Mouse (Mus musculus): ENCODE measurements around the gene Arap1.

Gene Arap1

DNA sequence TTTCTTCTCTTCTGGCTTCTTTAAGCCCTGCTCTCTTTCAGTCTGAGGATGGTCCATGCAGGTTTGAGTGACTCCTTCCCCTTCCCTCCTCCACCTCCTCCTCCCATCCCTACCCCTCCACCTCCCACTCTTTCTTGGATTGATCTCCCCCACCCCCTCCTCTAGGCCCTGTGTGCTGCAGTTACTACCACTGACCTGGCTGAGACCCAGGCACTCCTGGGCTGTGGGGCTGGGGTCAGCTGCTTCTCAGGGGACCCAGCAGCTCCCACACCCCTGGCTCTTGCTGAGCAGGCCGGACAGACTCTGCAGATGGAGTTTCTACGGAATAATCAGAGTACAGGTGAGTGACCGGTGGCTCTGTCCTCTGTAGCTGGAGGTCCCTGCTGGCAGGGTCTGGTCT lies 46.7 kb downstream of the Arap1 start:
- no peak for DNase-seq (ENCODE audit: low spot score)

DNA sequence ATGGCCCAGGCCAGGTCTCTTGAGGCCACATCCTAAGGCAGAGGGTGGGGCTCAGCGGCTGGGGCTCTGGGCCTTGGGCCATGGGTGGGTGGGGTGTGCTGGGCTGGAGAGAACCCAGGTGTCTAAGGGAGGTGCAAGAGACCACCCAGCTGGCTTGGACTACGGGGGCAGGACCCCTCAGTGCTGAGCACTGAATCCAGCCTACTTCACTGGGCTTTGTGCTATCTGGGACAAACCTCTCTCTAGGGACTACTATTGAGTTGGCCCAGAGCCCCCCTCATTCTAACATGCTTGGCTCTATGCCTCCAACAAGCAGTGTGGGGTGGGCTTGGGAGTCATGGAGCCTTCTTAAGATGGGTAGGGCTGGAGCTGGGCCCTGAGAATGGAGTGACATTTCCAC lies 47.6 kb downstream of the Arap1 start:
- DNase-seq (ENCODE audit: low spot score), result no peak

DNA sequence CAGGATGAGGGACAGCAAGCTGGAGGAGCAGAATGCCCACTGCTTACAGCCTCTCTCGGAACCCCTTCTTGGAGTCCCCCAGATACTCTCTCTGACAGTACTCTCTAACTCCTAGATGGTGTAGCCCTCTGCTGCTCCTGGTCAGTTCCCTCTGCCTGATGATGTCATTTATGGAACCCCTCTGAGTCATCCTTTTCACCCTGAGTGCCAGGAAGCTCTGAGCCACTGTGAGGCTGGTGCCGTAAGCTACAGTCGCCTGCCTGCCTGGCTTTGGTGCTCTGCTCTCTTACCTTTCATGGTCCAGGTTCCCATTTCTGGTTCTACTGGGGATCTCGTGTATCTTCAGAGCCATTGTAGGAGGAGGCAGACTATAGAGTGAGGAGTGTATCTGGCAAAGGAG lies 49.3 kb downstream of the Arap1 start:
- DNase-seq (ENCODE audit: low spot score), result no peak

DNA sequence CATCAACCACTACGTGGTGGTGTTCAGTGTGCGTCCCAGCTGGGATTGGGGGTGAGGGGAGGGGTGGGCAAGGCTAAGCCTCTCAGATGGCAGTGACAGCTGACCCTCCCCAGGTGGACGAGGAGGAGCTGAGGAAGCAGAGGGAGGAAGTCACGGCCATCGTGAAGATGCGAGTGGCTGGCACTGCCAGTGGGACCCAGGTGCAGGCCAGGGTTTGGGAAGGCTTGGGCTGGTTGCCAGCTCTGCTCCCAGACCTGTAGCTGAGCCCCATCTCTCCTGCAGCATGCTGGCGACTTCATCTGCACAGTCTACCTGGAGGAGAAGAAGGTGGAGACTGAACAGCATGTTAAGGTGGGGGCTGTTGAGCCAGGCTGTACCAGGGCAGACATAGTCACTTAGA lies 53.6 kb downstream of the Arap1 start:
- no peak for DNase-seq (ENCODE audit: low spot score)

DNA sequence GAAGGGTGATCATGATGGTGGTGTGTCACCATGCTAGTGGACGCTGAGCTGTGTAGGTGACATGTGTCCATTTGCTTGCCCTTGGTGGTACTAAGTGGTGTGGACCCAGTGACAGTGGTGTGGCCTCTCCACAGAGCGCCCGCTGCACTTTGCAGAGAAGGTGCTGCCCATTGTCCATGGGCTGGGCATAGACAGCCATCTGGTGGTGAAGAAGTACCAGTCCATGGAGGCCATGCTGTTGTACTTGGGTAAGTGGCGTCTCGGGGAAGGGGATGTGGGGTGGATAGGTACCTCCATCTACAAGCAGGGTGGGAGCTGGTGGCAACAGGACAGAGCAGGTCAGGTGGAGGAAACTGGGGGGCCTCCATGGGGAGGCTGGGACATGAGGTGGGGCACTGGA lies 56.0 kb downstream of the Arap1 start:
- DNase-seq (ENCODE audit: low spot score), result no peak

DNA sequence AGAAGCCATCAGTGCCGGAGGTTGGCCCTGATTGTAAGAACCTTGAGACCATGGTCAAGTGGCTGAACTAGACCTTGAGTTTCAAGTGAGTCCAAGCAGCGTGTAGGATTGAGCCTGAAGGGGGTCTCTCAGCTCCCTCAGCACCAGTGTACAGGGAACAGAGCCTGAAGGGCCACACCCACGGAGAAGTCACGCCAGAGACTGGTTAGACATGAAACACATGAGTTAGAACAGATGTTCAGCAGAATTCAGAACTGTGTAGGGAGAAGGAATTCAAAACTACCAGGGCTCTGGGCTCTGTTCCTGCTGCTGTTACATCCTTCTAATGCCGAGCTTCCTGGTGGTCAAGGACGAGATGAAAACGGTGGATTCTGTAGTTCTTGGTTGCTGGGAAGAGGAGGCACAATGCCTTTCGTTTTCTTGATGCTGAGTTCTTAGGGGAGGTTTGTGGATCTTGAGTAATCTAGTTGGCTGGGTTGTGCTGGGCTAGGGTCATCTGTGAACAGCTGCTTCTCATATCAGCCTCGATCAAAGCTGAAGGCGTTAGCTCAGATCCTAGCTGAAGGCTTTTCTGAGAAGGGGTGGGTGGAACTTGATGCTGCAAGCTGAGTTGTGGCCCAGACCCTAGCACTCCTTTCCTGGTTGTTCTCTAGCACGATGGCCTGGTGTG lies 62.5 kb downstream of the Arap1 start, which contains the start of gene Gm45837:
Gene Gm45837, plus strand, starts transcription at position 620 of the 670 bp plus-strand sequence.
- DNase-seq (ENCODE audit: low spot score), result no peak

DNA sequence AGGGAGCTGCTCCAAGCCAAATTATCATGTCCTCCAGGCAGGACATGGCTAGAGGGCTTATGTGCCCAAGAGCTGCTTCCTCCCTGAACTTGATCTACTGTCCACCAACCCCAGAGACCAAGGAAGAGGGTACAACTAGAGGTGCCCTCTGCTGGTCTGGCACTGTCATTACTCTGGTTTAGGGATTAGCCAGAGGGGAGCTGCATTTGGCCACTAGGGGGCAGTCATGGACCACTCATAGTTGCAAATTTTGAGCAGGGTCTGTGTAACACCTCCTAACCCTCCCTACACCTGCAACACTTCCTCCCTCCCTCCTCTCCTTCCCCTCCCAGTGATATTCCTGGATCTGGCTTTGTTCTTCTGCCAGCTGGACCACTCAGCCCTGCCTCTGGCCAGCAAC lies 64.9 kb downstream of the Arap1 start:
- DNase-seq (ENCODE audit: low spot score), result peak; percentile 96

DNA sequence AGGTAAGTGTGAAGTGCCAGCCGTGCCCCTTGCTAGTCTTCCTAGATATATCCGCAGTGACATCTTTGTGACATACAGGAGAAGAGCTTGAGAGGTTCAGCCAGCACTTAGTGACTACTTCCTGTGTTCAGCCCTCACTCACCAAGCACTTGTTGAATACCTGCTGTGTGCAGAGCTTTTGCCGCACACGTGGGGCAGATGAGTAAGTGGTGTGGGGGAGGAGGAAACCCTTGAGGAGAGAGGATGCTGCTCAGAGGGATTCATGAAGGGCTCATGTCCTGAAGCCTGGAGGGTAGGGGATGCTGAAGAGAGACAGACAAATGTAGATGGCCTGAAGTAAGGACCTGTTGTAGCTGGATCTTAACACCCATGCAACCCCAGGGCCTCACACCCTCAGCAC lies 66.3 kb downstream of the Arap1 start:
- no peak for DNase-seq (ENCODE audit: low spot score)

DNA sequence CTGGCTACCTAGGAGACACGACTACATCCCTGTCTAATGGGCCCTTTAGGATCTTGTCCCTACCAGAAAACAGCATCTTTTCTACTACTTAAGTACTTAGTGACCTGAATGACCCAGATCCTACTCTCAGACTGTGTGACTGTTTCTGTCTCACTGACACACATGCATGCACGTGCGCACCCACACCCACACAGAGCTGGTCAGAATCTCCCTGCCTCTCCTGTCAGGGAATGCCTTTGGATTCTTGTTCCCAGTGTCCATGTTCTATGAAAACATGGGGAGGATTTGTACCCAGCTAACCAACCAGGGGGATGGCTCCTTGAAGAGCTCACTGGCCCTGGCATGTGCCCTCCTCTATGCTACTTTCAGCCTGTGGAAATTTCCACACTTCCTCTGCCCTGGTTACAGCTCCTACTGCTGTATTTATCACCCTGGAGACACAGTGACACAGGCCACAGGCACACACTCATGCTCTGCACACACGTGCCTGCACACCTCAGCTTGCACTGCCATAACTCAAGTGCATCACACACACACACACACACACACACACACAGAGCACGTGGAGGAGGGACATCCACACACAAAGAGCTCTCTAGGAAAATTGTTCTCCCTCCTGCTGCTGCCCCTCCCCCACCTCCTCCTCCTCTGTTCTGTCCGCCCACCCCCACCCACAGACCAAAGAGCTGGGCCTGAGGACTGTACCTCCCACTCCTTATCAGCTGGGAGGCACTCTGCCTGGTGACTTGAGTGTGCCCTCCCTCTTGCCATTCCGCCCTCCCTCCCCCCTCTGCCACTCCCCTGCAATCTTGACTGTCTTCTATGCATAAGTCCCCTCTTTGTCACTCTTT lies 67.0 kb downstream of the Arap1 start:
- peak; percentile 42 for DNase-seq (ENCODE audit: low spot score)

DNA sequence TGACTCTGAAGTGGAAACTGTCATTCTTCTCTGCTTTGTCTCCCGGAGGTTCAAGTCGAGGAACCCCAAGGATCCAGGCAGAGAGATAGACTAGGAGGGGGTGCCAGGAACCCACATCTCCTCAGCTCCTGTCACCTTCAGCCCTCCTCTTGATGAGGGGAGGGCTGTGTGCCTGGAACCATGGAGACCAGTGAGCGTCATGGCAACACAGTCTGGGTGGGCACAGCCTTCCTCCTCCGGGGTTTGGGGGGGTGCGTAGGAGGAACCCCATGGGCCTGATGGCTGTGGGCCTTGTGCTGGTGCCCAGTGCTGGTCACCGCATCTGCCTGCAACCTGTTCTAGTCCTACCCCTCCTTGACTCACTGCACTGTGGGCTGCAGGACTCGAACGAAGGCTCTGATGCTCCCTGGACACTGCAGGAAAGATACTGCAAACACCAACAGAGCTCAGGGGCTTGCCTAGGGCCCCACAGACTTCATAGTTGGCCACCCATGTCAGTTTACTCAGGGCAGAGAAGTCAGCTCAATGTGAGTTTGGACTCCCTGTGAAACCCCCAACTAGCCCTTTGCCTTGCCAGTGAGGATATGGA lies 67.7 kb downstream of the Arap1 start:
- DNase-seq (ENCODE audit: low spot score), result no peak

DNA sequence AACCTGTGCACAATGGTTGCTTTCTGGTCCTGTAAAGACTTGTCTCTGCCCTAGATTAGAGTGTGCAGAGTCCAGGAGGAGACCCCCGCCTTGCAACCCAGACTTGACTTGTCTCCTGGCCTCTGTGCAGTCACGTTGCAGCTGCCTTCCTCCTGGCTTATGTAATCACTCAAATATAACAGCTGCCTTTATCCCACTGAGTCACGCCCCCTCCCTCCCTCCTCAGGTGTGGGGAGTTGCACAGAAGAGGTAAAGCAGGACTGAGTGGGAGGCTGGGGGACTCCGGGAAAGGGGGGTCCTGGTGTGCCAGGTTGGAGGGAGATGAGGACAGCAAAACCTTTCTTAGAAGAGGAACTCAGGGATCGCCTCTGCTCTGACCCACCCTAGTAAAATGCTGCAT lies 68.5 kb downstream of the Arap1 start:
- DNase-seq (ENCODE audit: low spot score), result no peak

DNA sequence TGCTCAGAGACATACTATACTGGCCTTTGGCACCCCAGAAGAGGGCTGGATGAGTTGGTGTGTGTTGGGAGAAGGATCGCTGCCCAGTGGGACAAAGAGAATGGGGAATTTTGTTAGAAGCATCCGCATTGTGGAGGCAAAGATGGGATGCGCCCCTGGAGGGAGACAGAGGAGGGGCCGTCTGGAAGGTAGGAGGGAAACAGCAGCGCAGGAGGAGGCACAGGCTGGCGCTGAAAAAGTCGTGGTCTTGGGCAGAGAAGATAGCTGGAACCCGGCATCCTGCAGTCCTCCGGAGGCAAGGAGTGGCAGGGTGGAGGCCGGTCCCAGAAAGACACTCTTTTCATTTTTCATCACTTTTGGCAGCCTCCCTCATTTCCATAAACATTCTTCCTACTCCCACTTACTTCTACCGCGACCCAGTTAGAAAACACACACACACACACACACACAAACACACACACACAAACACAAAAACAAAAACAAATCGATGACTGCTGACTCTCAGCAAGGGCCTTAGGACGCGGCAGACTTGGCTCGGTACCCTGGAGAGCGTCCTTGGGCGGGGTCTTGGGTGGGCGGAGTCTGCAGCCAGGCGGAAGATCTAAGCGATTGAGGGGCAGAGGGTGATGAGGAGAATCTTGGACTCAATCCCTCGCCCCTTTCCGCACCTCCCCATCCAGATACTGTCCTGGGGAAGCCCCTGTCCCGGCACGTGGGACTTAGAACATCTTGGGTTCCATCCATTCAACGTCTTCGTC lies 71.3 kb downstream of the Arap1 start:
- DNase-seq (ENCODE audit: low spot score), result peak; percentile 62

DNA sequence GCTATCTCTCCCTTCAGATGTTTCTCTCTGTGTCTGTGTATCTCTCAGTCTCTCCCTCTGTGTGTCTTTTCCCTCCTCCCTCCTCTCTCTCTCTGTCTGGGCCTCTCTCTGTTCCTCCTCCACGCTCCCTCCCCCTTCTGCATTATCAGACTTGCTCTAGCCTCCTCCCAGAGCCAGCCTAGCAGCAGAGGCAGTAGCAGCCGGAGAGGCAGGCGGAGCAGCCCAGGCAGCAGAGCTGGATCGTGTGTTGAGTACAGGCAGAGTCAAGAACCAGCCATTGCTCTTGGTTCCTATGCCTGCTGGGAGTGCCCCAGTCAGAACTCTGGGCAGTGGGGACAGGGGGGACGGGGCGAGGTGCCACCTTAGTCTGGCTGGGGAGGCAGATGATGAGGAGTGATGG lies 73.7 kb downstream of the Arap1 start, which contains the start of gene Pde2a:
Gene Pde2a, plus strand, starts transcription at position 163 of the 400 bp plus-strand sequence.
- DNase-seq (ENCODE audit: low spot score), result no peak

DNA sequence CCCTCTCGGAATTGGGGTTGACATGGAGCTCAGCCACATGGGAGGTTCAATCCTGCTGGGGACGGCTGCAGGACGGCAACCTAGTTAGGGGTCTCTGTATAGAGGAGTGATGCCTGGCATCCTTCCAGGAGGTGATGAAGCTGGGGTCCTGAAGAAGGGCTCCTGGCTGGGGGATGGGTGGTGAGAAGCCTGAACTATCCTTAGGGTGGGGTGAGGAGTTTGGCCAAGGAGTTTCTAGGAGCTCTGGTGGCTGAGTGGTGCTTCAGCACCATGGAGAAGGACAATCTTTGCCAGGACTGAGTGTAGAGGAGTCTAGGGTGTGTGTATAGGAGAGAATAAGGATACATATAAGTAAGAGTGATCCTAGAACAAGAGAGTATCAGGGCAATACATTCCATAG lies 74.2 kb downstream of the Arap1 start:
- DNase-seq (ENCODE audit: low spot score), result peak; percentile 67

DNA sequence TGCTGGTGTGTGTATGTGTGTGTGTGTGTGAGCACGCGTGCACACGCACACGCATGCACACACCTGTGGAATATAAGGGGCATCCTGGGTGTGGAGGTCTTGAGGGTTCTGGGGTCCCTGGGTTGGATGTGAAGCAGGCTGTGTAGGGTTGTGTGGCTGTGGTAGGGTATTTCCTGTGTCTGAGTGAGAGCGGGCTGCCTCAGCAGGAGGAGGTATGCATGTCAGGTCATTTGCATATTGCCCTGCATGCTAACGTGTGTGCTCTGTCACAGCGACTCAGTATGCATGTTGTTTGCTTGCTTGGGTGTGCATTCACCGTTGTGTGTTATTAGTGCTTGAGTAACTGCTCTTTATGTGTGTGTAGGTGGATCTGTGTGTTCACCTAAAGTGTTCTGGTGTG lies 74.8 kb downstream of the Arap1 start:
- no peak for DNase-seq (ENCODE audit: low spot score)

DNA sequence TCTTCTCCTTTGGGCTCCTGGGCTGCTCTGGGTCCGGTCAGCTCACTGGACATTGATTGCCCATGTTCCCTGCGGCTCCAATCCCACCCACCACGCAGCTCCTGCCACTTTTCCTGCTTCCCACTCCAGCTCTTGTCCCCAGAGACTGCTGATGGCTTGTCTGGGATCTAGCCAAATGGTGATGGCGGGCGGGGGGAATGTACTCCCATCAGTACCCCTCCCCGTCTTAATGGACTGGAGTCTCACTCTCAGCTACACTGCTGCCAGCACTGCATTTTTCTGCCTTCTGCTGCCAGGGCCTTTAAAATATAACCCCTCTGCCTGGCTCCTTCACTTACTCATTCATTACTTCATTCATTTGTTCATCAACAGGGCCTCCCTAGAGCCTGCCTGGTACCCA lies 76.1 kb downstream of the Arap1 start:
- peak; percentile 38 for DNase-seq (ENCODE audit: low spot score)

DNA sequence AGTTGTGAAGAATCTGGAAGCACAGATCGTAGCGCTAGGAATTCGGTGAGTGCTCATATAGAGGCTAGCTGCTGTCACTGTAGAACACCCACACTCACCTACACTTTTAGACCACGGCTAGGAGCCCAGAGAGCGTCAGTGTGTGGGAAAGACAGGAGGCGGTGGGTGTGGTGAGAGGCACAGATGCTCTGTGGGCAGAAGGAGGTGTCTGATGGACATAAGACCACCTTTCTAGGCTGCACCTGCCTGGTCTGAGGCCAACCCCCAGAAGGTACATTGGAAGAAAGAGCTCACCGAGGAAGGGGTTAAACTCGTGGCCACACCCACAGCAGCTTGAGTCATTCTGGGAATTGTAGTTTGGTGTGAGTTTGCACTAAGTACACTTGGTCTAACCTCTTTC lies 78.8 kb downstream of the Arap1 start:
- DNase-seq (ENCODE audit: low spot score), result no peak

DNA sequence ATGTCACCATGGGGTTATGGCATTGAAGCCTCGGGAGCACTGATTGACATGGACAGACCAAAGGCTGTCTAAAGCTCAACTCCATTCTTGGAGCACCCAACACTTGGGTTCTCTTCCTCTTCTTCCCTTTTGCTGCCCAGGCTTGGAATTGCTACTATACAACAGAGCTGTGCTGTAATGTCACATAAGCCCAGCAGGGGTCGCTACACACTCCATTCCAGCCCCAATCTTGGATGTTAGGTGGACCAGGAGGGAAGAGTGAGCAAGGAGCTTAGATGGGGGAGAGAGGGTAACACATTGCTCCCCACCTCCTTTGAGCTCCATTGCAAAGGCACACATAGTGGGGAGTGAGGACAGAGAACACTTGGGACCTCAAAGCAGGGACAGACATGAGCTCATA lies 79.9 kb downstream of the Arap1 start:
- DNase-seq (ENCODE audit: low spot score), result peak; percentile 75

DNA sequence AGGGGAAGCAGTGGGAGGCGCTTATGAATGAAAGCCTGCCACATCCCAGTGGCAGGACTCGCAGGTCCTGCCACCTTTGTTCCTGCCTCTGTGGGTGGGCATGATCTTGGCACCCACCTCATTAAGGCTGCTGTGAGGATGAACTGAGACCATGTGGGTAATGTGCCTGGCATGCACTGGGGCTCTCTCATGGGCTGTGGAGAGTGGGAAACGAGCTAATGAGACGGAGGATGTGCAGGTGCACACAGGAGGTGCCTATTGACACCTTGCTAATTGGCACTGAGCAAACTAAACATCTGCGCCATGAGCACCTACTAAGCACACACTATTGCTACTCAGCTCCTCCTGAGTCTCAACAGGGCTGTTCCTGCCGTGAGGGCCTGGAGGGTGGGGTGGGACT lies 87.2 kb downstream of the Arap1 start:
- DNase-seq (ENCODE audit: low spot score), result no peak

DNA sequence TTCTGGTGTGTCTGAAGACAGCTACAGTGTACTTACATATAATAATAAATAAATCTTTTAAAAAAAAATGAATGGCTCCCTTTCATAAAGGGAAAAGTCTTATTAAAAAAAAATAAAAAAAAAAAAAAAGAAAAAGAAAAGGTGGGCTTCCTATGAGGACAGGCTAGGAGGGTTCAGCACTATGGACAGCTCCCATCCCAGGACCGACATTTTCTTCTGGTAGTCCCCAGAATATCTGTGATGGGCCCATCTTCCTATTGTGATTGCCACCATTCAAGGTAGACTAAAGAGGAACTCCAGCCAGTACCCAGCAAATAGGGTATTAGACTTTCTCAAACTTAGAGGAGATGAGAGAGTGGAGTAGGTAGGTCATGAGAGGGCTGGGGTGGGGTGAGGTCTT lies 90.0 kb downstream of the Arap1 start:
- DNase-seq (ENCODE audit: low spot score), result peak; percentile 72

DNA sequence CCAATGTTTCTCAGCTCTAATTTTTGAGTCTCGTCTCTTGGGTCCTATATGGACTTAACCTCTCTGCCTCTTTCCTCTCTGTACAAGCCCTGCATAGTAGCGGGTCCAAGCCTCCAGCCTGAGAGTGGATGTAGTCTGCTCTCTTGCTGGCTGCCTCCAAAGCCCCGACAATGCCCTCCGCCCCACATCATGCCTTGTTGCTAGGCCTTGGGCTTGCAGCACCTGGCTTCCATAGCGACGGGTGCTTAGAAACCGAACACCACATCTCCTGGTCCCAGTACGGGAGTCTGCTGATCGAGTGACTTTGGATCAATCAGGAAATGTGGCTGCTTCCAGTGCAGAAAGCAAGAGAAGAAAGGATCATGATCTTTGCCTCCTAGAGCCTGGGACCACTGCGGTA lies 95.2 kb downstream of the Arap1 start:
- no peak for DNase-seq (ENCODE audit: low spot score)

DNA sequence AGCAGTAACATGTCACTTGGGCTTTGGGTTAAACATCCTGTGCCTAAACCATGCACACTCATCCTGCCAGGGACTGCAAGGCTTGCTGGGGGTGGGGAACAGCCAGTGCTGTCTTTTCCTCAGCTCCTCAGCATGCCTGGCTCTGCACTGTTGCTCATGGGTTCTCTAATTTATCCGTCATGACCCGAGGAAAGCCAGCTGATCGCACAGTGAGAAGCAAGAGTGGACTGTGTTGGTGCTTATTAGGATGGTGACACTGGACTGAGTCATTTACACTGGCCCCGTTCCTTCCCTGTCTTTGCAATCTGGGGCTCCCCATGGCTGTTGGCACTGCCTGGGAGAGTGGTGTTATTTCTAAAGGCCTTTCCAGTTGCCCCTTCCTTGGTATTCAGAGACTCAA lies 96.3 kb downstream of the Arap1 start:
- no peak for DNase-seq (ENCODE audit: low spot score)
